Mouse (Mus musculus) CD4-positive helper T cell, adult 2 months (primary cell): ENCODE data around the gene Idh3g.
"Not testable (repeated sequence)": the region's sequence is repeated elsewhere in the genome, so short reads cannot be mapped to it uniquely, and the experiment has no call there.

Experiments used
- DNase-seq: peaks from one replicate; pipeline ENCODE4 v3.0.0-alpha.2; 2012; ENCODE audit warnings: low read depth, missing footprints, low spot score

Idh3g gene

GRCm38 (mm10) chrX:73756334-73757140, 30.2 kb downstream of the Idh3g start, which contains the start of gene Plxnb3:
TSS of gene Plxnb3 (plus strand) at chrX:73757090.
- no peak for DNase-seq

DNA sequence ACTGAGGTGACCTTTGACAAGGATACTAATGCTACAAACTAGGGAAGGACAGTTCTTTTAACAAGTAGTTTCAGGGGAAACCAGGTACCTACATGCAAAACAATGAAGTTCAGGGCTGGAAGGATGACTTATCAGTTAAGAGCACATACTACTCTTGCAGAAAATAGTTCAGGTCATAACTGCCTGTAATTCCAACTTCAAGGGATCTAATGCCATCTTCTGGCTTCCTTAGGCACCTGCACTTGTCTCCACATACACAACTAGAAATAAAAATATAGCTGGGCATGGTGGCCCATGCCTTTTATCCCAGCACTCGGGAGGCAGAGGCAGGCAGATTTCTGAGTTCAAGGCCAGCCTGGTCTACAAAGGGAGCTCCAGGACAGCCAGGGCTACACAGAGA, 37.7 kb downstream of the Idh3g start:
- DNase-seq, result no peak

DNA sequence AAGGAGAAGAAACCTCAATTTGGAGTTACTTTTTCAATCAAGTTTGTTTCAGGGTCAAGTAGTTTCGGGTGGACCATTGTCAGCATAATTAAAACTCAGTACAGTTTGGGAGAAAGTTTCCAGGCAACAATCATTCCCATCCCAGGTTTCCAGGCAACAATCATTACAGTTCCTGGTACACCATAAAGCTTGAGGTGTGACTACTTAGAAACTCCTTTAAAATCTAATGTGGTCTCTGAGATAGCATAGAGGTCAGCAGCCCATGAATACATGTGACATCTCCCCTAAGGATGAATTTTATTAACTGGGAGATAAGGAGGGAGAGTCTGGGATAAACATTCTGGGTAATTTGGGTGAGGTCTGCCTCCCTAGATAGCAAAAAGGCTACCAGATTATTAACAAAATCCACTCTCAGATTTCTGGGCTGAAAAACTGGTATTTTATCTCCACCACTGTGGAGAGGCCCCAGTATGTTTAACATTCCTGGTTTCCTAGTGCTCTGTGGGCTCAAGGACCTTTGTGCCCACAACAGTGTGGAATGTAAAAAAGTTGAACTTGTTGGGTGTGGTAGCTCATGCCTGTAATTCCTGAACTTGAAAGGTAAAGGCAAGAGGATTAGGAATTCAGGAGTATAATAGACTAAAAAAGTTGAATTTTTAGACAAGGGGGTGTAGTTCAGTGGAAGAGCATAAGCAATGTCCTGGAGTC, 41.8 kb downstream of the Idh3g start:
- no peak for DNase-seq

GRCm38 (mm10) chrX:73739841-73740240, 46.9 kb downstream of the Idh3g start:
- DNase-seq, result not testable (repeated sequence)

DNA sequence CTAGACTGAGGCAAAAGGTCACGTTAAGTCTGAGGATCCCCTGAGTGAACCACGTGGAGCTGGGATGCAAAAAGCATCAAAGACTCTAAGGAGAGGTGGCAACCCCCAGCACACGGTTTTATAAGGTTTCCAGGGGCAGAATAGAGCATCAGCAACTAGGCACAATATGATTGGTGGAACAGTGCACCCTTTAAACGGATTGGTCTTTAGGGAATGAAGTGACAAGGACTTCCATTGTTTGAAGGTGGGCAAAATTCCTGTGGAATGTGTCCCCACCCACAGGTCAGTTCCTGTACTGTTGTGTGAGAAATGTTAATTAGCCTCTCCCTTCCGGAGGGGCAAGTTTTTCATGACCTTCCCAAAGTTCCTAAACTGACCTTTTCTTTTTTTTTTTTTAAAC, 47.5 kb downstream of the Idh3g start:
- DNase-seq, result no peak

DNA sequence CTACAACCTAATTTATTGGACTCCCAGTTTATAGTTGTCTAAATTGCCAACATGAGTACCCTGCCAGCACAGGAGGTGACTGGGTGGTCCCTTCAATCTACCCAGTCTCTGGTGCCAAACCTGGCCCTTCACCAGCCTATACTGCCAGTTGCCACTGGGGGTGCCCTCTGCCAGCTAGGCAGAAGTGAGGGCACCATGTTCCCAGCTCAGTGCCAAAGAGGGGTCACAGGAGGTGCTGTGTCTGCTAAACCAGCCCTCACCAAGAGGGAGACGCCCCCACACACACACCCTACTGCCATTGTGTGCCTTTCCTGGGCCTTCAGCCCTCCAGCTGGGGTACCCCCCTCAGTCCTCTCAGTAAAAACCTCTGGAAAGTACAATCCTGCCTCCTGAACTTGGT, 48.5 kb downstream of the Idh3g start:
- no peak for DNase-seq

GRCm38 (mm10) chrX:73730908-73731307, 55.8 kb downstream of the Idh3g start:
- no peak for DNase-seq
